Mouse (Mus musculus): Measurements from ENCODE around the gene Fibcd1.

The Fibcd1 gene

DNA sequence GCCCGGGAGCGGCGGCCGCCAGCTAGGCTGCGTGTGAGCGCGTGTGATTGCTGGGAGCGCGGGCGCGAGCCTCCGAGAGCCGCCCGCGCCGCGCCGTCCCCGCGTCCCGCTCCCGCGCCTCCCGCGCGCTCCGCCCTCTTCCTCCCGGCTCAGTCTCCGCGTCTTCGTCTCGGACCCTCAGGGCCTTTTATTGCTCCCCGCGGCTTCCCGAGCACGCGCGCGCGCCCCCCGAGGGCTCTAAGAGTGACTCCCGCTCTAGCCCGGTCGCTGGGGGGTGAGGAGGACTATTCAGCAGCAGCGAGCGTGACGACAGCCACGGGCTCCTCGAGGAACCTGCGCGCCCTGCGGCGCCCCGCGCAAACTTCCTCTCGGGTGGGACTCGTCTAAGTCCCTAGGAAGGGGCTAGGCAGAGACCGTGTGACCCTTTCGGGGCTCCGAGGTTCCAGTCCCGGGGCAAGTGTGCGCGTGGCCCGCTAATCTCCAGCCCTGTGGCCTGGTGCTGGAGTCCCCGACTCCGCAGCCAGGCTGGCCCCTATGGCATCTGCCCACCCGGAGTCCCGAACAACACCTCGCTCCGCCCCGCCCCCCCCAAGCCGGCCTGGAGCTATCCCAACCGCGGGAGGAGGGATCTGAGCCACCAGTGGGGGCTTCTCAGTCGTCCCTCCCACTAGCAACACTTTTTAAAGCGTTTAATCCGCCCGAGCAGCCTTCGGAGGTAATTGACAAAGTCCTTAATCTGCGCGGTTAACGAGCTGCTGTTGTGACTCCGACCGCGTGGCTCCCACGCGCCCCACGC, at the start of gene Fibcd1:
TSS of gene Fibcd1 (minus strand) at position 110 of the 796 bp plus-strand sequence.
- under 1% methylated on average over 87 of the region's 88 CpGs for WGBS

GRCm38 (mm10) chr2:31894221-31894870, 48.5 kb upstream of the Fibcd1 start:
- 34% methylated on average over 13 of the region's 13 CpGs for WGBS

DNA sequence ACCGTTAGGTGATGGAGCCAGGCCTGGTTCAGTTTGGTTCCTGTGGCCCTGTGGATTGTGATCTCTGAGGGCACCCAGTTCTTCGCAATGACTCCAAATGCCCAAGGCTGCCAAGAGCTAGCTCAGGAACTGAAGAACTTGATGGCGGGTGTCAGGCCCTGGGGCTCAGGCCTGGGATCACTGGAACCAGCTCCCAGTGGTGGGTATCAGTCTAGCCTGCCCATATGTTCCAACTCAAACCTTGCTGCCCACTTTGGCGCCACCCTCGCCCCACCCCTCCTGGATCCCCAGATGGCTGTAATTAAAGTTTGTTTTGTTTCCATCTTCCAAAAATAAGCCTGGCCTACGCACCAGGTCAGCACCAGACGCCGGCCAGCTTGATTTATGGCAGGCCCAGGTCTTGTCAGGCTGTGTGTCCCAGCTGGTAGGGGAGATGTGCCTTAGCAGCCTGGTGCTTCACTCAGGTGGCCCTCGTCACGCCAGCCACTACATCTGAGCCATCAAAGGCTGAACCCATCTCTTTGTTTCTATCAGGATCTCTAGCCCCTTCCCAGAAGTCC, 47.4 kb upstream of the Fibcd1 start:
- 70% methylated on average over 10 of the region's 10 CpGs for WGBS

DNA sequence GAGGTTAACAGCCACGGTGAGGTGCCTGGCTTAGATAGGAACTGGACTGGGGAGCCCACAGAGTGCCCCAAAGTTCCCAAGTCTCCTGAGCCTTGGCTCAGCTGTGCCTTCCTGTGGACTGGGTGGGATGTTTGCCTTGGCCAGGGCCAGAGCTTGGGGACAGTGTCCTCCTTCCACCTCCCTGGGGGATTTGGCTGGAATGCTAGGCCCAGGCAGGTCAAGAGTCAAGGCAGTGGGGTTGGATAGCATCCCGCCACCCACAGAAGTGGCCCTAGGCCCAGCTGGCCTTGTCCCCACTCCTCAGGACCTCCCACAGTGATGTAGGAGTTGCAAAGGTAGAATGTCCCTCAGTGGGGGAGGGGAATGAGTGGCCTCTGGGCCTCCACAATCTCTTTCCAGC, 45.4 kb upstream of the Fibcd1 start:
- 77% methylated on average over 2 of the region's 2 CpGs for WGBS

GRCm38 (mm10) chr2:31888871-31889270, 43.1 kb upstream of the Fibcd1 start:
- WGBS, result 46% methylated on average over 1 of the region's 1 CpGs

DNA sequence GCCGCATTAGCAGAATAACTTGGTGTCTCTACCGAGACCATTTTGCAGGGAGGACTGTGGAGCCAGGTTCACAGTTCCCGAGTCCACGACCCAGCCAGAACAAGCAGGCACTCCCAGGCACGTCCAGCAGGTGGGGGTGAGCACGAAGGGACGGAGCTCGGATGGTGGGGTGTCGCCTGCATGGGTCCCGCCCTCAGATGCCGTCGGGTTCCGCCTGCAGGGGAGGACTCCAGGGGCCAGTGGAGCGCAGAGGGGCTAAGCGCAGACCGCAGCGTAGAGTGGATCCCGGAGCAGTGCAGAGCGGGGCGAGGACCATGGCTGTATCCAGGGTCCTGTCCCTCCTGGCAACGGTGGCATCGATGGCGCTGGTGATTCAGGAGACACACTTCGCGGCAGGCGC, 41.2 kb upstream of the Fibcd1 start, which contains the start of gene Lamc3:
TSS of gene Lamc3 (plus strand) at position 262 of the 400 bp plus-strand sequence.
- WGBS, result 19% methylated on average over 26 of the region's 26 CpGs

DNA sequence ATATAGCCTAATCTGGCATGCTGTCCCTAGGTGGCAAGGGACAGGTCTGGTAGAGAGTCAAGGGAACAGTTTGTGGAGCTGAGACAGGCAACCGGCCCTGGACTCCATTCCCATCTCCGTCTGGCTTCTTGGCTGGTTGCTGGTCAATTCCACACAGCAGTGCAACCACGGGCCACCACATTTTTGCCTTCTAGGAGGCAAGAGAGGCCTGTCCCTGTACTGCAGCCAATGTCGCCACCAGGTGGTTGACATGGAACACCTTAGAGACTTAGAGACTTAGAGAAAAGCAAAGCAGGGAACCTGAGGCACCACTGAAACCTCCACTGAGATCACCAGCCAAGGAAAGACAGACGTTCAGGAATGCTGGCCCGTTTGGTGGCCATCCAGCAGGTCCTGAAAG, 39.0 kb upstream of the Fibcd1 start:
- 47% methylated on average over 6 of the region's 6 CpGs for WGBS

- 64% methylated on average over 4 of the region's 4 CpGs for WGBS
Measured at GRCm38 (mm10) chr2:31883061-31883460, 37.3 kb upstream of the Fibcd1 start.

DNA sequence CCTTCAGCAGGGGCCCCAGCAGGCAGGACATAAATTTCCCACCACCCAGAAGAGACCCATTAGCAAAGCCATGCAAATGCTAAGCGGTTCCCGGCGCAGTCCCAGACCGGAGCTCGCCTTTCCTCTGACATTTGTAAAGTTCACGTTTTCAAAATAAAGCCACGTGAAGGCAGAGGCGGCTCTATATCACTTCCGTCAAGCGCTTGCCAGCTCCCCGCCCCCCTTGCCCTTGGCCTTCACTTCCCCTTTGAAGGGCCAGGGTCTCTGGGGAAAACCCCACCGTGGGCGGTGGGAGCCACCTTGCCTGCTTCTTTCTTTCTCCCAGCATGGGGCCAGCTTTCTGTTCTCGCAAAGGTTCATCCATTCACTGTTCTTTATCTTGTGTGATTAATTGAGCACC, 35.1 kb upstream of the Fibcd1 start:
- 39% methylated on average over 14 of the region's 14 CpGs for WGBS

DNA sequence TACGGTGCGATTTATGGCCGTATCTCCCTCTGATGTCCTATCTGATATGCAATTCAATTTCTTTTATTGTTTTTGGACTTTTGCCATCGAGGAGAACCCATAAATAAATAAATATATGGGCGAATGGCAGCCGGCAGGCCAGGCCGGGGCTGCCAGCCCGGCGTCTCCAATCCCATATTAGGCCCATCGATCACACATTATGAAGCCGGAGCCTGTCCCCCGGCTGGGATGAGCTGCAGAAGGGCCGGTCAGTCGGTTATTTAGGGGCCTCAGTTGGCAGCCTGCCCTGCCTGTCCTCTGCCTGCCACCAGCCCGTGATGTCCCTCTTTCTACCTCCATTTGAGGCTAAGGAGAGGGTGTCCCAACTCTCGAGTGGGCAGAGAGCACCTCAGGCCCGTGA, 32.8 kb upstream of the Fibcd1 start:
- 86% methylated on average over 17 of the region's 17 CpGs for WGBS

GRCm38 (mm10) chr2:31876446-31876845, 30.6 kb upstream of the Fibcd1 start:
- 20% methylated on average over 12 of the region's 12 CpGs for WGBS

GRCm38 (mm10) chr2:31874290-31874855, 28.6 kb upstream of the Fibcd1 start:
- WGBS, result 71% methylated on average over 26 of the region's 26 CpGs

DNA sequence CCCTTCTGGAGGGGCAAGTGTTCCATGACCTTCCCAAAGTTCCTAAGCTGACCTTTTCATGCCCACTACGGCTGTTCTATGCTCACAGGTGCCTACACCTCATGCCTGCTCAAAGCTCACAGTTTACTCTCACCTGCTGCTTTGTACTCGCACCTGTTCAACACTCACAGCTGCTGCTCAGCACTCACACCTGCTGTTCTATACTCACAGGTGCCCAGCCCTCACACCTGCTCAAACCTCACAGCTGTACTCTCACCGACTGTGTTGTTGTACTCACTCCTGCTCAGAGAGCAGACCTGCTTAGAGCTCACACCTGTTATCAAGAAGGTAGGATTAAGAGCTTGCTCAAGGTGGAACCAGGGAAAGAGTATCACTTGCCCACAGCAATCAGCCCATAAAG, 24.9 kb upstream of the Fibcd1 start:
- 77% methylated on average over 3 of the region's 3 CpGs for WGBS

DNA sequence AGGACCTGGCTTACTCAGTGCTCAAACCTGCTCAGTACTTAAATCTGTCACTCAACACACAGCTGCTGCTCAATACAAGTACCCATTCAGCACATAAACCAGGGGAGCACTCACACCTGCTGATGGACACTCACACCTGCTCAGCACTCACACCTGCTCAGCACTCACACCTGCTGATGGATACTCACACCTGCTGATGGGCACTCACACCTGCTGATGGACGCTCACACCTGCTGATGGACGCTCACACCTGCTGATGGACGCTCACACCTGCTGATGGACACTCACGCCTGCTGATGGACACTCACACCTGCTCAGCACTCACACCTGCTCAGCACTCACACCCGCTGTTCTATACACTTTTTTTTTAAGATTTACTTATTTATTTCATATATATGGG, 23.9 kb upstream of the Fibcd1 start:
- 93% methylated on average over 5 of the region's 5 CpGs for WGBS

GRCm38 (mm10) chr2:31868538-31869164, 22.8 kb upstream of the Fibcd1 start:
- whole genome bisulfite sequencing, result 81% methylated on average over 10 of the region's 10 CpGs

- WGBS, result 92% methylated on average over 8 of the region's 8 CpGs
Measured at GRCm38 (mm10) chr2:31867773-31868537, 22.1 kb upstream of the Fibcd1 start.

GRCm38 (mm10) chr2:31865794-31866193, 20.0 kb upstream of the Fibcd1 start:
- WGBS, result 70% methylated on average over 2 of the region's 2 CpGs

DNA sequence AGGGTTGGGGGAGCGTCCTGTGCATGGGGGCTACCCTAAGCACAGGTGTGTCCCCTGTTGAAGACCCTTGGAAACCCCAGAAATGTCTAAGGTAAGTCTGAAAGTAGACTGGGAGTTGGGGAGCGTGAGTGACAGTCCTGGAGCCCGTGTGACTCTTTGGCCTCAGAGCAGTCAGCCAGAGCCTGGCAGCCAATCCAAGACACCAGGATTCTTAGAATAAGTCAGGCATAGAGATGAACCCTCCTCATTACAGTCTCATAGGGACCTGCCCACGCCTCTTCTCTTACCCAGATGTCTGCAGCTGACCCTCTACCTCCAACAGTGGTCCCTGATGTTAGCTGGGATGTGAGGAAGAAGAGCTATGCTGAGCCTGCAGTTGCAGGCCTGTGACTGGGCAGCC, 19.5 kb upstream of the Fibcd1 start:
- 75% methylated on average over 4 of the region's 4 CpGs for WGBS

- WGBS, result 95% methylated on average over 9 of the region's 9 CpGs
Measured at GRCm38 (mm10) chr2:31864891-31865290, 19.1 kb upstream of the Fibcd1 start.

- WGBS, result 82% methylated on average over 1 of the region's 1 CpGs
Measured at GRCm38 (mm10) chr2:31863766-31864165, 18.0 kb upstream of the Fibcd1 start.

DNA sequence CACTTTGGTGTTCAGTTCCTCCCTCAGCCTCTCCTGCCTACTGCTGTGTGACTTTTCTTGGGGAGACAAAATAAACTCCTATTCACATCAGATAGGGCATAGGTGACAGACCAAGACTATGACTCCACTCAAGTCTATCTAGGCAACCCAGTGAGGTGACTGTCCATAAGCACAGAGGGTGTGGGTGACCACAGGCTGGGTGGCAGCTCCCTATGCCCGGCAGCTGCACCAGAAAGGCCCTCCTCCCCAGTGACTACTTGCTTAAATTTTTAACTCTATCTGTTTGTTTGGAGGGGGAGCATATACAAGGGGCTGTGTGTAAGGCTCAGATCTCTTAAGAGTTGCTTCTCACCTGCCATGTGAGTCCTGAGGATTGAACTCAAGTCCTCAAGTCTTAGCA, 17.1 kb upstream of the Fibcd1 start:
- 62% methylated on average over 1 of the region's 1 CpGs for WGBS
